Mouse (Mus musculus) kidney, postnatal 14 days (tissue): ENCODE measurements at regions not wholly inside any gene's neighbourhood (a gene's known extent, or its start where the extent isn't known, plus 50 kb on each side); places are given as distances from the start of the nearest gene placed in this dataset.

Experiments
- DNase-seq: peaks from one replicate; pipeline ENCODE4 v3.0.0; 2022; ENCODE audit warnings: mixed read lengths

DNA sequence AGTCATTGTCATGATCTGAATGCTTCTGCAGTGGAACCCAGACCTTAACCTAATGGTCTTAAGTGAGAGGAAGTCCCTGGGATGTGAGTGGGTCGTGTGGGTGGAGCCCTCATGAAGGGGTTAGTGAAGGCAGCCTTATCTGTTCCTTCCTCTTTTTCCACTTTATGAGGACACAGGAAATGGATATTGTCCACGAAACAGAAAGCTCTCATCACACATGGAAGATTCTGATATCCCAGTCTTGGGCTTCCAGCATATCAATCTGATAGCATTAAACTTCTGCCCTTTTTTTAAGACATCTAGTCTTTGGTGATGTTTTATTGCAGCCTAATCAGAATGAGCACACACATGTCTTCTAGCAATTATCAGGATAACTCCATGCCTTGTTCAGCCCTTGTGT is 164.0 kb downstream of the Mex3b start:
- no peak for DNase-seq

DNA sequence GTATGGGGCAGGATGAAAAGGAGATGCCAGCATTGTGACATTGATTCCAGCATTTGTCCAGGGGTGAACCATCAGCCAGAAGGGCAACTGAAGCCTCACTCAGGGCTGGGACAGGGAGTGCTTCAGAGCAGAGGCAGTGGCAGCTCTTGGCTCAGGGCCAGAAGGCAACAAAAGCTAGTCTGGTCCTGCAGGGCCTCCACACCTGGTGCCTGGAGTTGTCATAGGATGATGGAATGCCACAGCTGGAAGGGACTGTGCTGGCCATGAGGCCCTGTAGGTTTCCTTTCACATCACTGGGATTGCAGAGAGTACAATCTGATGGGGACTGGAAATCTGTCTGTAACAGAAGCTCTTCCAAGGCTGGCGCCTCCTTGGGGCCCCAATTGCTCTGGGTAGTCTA is 164.9 kb downstream of the Mex3b start:
- DNase-seq, result no peak

DNA sequence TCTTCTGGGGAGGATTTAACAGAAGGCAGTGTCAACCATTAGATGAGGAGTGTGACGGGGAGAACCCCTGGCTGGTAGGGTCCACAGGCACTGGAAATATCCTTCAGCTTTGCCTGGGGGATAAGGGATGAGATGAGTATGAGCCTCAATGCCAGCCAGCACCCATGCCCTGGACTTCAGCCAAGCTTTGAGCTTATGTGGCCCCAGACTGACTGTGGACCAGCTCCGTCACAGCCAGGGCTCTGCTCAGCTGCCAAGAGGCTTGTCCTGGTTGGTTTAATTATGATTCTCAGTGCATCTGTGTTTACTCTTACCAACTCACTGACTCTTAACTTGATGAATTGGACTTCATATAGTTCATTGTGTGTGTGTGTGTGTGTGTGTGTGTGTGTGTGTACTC is 165.8 kb downstream of the Mex3b start:
- DNase-seq, result no peak

DNA sequence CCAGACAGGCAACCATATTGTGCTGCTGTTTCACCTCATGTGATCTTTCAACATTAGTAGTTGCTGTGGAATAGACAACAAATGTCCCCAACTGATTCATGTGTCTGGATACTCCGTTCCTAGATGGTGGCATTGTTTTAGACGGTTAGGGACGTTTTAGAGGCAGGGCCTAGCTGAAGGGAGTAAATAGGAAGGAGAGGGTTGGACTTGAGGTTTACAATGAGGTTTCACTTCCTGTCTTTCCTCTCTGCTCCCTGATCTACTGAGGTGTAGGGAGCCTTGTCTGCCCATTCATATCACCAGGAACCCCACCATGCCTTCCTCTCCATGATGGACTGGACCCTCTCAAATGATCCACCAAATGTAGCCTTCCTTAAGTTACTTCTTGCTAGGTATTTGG is 168.1 kb downstream of the Mex3b start:
- DNase-seq, result no peak

DNA sequence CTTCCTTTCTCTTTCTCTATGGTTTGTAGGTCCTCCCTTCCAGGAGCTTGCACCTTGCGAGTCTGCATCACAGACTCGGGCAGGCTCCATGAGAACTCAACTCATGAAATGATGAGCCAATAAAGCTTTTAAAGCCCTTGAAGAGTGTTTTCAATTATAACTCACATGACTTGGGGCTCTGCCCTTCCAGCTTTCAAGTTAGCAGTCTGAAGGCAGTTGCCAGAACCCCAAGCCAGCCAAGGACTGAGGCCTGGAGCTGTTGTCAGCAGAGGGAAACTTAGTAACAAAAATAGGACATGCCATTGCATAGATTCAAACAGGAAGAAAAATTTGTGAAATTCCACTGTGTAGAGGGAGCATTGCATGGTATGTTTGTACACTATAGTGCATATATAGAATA is 169.3 kb downstream of the Mex3b start:
- no peak for DNase-seq

DNA sequence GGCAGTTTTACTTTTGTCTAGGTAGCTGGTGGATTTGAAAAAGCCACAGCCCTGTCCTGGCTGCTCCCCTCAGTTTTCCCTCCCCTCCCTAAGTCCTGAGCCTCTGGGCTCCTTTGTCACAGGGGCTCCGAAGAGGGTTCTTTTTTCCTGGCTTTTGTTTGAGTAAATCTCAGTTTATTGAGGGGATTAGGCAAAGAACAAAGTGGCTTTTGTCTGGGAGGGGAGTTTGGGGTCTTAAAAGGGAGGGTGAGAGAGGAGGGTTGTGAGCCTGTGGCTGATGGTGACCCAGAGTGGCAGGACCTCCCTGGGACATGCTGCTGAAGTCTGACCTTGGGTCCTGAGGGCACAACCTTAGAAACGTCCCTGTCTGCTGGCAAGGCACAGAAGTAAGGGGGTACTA is 170.0 kb downstream of the Mex3b start:
- no peak for DNase-seq

DNA sequence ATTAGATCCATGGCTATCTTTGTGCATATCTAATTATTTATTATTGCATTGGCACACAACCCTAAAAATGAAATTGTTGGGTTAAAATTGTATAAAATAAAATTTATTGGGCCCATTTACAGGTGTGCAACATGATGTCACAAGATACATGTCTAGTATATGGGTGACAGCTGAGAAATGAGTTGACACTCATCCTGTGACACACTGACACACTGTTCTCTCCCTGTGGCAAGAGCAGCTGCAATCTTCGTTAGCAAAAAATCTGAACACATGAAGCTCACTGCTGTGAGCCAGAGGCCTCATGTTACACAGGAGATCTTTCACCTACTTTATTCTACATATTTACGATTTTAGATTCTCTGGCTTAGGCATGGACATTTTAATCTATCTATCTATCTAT is 170.6 kb downstream of the Mex3b start:
- DNase-seq, result no peak

DNA sequence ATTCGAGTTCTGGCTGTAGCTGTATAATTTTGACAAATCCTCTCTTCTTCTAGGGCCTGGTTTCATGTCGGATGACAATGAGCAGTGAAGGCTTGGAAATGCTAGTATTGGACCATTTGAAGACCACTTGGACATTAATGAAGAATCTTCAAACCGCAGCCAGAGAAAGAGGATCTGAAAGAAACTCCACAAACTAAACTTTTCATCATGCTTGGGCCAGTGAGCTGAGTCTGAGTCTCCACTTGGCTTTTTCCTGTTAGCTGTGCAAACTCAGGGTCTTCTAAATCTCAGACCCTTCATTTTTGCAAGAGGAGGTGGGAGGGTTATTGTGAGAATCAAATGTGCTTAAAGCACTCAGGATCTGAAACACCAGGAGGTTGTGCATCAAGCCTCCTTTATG is 176.6 kb downstream of the Mex3b start:
- no peak for DNase-seq

DNA sequence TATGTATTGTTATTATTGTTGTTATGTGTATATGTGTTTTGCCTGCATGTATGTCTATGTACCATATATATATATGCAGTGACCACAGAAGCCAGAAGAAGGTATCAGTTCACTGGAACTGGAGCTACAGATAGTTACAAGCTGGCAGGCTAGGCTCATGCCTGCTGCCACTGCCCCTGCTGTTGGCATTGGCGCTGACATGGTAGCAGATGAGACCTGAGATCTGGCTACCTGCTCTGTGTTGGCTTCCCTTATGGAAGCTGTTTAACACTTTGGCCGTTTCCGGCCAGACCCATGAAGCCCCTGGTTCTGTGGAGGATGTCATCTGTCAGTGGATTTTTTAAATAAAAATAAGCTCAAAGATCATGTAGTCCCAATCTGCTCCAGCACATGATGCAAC is 178.1 kb downstream of the Mex3b start:
- no peak for DNase-seq

DNA sequence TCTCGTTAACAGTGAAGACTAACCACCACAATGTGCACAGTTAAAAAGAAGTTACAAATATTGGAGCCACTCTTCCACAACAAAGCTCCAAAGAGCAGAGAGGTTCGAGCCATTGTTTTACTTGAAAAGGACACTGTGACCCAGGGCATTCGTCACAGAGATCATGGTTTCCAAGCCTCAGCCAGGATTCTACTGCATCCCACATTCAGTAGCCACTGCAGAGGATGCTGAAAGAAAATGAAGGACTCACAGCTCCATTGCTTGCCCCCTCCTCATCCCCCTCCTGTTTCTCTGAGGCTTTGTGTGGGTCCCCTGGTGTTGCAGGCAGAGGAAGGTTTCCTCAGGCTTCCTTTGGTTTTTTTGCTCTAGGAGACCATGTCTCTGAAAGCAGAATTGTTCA is 182.9 kb downstream of the Mex3b start:
- no peak for DNase-seq

DNA sequence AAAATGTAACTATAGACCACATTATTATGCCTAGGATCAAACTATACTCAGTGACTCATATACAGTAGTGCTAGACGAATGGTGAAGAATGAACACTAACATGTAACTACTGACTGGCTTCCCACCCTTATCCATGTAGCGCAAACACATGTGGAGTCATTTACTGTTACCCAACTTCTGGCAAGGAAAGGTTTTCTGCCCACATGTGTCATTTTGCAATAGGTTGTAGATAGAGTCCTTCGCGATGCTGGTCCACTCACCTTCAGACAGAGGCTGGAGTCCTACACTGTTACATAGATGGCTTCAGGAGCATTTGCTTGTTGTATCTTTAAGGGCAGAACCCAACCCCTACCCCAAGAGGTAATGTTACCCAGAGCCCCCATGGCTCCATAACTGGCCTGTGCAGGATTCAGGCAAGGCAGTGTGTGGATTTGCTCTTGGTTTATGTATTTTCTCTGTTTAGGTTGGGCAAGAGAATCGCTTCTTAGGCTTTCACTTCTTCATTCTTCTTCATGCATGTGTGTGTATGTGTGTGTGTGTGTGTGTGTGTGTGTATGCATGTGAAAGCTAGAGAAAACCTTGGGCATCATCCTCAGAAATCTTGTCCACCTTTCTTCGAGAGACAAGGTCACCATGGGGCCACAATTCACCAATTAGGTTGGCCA is 183.8 kb downstream of the Mex3b start:
- no peak for DNase-seq

DNA sequence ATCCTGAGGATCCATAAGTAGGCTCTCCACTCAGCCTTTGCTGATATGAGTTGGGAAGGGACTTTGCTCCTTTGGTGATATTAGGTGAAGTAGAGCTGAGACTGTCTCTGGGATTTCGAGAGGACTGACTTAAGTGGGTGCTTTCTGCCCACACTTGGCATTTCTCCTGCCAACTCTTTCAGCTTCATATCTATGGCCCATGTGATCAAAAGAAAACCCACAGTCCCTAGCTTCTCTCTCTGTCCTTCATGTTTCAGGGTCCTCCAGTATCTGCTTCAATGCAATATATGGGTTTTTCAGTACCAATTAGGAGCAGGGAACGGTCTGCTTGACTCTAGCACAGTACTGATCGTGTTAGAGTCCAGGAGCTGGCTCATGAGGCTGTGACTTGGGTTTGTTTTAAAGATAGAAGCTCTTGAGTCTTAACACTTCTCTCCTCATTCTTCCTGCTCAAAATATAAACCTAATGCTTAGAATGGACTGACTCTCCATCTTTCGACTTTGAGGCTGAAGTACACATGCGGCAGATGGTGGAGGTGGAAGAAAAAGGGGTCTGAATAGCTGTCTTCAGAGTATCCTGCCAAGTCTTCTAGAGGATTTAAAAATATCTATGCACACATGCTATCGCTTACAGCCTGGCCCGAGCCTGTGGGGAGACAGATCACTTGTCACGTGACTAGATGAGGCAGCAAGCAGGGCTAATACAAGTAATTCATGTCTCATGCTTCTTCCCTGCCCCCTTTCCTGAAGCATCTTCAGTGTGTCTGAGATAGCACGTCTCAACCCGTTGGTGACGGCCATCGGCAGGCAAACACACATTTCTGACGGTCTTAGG is 189.2 kb downstream of the Mex3b start:
- no peak for DNase-seq

DNA sequence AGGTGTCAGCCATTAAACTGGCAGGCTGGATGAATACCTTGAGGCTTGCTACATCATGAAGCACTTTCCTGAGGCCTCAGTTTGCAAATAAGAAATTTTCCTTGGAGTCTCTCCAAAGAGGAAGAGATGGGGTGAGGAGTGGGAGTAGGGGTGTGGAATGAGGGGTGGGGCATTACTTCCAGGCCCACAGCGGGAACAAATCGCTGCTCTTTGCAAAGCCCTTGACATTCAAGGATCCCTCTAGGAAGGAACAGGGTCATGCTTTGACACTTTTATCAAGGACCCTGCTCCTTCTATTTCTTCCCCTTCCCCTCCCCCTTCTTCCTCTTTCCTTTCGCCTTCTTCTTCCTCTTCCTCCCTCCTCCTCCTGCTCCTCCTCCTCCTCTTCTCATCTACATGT is 193.2 kb downstream of the Mex3b start:
- no peak for DNase-seq

DNA sequence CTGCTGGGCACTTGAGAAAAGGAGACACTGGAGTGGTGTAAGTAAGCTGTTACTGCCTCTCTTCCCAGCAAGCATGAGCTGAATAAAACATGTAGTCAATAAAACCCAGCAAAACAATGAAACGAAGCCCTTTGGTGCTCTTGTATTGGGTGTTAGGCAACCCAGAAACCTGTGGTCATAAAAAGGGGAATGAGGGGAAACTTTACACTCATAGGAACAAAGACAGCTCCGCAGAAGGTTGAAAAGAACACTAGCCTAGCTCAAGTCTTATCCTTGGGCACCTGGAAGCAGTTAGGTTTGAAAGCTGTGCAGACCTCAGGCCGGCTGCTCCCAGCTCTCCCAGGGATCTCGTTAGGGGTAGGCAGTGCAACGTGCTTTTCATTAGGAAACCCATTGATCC is 193.6 kb downstream of the Mex3b start:
- no peak for DNase-seq

DNA sequence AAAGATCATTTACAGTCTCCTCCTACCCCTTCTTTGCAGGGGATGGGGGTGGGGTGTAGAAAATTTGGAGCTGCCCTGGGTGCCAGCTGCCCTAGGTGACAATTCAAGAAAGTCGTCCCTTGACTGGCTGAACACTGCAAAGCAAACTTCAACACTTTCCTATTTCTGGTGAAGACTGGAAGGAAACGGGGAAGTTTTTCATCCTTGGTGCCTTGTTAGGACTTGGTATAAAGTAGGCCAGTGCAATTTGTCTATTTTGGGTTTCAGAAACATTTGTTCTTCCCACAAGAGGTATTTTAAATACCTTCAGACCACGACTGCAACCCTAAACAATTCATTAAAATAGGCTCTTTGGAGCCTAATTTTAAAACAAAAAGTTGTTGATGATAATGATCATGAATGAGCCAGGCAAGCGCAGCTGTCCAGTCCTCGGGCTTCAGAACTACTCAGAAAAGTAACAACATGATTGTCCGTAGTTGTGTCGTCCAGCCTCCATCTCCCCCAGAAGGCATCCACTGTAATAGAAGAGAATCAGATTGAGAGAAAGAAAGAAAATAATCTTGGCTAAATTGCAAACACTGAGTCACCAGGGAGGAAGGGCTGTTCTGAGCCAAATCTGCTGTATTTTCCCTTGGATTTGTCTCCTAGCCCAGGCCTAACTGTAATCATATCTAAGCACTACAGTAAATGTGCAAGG is 194.2 kb downstream of the Mex3b start:
- no peak for DNase-seq

DNA sequence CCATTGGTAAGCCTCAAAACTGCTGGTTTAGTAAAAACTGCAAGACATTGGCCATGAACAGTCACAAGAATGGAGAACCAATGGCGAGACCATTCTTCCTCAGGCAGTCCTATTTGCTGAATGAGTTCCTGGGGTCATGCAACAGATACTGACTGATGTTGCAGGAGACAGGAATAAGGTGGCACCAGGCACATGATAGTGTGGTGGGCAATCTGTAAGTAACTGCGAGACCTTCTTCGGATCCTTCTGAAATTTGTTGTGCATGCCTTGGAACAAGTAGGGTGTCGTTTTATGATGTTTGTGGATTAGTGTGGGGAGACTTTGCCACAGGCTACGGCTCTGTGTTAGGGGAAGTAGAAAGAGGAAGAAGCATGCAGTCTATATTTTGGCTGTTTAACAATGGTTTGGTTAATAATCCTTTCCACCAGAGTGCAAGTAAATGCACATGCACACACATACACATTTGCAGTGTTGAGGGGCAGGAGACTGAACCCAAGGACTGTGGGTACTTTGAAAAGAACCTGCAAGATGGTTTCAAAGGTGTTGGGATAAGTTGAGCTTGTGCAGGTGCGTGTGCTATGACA is 194.9 kb downstream of the Mex3b start:
- DNase-seq, result no peak

DNA sequence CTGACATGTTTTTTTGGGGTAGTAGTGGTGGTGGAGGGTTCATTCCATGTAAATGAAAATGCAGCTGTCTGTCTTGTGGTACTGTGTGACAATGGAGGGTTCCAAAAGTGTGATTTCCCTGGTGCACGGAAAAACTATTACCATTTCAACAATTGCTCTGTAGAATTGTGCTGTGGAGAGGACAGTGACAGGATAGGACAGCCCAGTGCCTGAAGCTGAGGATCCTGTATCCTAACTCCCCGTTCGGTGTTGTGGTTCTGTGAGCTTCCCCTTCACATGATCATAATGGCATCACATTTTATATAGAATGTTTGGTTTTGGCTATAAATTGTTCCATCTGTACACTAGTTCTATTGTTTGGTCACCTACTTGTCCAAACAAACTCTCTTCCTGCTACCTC is 196.4 kb downstream of the Mex3b start:
- no peak for DNase-seq

DNA sequence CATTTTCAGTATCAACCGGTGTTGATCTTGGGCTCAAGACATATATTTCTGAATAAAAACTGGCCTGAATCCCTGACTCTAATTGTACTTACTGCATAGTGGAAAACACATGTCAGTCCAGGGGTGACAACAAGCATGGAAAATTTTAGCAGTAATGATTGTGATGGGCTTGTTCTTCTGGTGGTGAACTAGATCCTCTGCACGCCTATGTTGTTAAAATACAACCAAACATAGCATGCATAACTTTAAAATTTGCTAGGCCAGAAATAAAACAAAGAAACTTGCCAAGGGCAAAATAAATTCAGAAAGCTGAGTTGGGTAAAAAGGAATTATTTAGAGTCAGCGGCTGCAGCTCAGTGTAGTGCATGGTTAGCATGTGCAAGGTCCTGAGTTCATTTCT is 198.2 kb downstream of the Mex3b start:
- no peak for DNase-seq

DNA sequence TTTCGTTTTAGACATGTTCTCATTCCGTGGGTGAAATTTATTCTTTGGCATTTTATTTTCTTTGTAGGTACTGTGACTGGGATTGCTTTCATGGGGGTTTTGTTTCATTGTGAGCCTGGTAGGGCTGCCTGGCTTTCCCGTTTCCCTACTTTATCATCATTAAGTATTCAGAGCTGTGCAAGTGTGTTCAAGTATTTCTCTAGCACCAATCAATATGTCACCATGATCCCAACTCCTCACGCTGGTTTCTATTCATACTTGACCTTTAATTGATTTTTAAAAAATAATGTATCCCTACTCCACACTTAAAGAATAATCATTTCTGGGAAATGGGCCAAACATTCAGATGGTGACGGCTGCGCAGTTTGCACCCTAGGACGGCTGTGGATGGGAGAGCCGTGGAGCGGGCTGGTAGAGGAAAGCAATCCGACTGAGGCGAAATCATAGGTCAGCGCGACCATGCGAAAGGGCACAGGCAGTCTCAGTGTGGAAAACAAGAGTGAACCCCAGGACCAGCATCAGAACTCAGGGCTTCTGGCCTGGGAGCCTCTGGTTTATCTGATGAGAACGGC is 207.4 kb downstream of the Mex3b start:
- no peak for DNase-seq

DNA sequence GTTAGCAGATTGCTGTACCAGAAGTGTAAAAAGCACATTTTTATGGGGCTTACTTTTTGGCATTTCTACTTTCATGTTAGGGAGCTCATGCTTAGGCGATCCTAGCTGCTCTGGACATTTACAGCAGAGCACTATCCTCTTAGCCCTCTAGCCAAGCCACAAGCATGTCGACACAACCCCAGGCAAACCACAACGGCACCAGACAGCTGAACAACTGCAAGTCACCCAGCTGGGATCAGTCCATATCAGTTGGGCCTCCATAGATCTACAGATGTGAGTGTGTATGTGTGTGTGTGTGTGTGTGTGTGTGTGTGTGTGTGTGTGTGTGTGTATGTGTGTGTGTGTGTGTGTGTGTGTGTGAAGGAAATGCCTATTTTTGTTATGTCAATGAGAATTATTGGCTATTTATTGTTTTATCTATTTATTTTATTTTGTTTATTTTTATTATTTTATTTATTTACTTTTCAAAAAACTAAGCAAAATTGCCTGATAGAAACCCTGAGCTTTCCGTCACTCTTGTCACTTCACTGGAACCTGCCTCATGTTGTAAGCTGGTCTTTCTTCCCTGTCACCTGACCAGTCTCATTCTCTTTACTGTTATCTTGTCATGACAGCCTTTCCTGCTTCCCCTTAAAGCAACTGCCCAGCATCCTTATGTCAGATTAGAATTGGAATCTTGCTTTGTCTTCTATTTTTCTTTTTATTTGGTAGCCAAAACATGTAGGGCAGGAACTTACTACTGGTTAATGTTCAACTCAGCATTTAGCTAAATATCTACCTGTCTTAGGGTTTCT is 208.2 kb downstream of the Mex3b start:
- no peak for DNase-seq

DNA sequence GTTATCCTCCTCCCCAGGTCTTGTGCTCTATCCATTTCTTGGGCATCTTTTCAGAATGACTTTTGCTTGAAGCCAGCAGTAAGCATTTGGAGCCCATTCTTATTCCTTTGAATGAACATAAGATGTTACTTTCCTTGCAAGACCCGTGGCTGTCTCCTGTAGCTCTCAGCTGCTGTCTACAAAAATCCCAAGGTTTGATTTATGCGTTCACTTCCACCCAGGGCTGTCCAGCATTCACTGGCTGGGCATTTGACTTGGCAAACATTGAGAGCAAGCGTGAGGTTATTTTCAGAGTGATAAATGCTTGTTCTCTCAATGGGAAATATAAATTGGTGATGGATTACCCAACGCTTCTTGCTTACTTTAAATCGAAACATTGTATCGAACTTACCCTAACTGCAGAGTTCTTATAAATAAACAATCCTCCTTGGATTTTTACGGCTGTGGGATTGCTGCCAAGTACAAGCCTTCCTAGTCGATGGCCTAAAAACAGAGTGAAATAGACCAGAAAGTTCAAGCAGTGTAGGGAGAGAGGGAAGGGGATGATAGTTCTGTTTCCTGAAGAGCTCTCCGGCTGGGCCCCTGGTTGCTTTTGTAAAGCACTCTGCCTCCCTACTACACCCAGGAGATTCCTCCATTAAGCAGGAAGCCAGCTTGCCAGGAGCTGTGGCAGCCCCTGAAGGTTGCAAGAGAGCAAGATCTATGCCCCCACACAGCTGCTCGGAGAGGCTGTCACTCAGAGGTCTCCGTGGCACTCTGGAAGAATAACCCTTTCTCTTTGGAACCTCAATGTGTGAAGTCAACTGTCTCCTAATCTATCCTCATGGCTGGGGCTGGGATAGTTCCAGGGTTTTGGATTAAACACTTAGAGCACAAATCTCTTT is 210.1 kb downstream of the Mex3b start:
- DNase-seq, result peak; percentile 62

DNA sequence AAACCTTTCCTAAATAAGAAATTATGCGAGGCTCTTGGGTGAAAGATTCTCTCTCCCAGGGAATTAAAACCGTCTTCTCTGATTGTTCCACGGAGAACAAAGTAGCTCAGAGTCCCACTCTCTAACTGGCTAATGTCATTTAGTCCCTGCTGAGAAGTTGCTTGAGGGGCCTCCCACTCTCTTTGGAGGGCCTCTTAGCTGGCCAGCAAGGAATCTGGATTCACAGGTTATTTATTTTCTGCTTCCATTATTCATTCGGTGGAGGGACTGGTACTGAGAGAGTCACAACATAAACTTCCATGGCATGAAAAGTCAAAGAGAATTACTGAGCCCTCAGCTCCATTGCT is 210.8 kb downstream of the Mex3b start:
- no peak for DNase-seq
